Mouse (Mus musculus): ENCODE measurements at regions not wholly inside any gene's neighbourhood (a gene's known extent, or its start where the extent isn't known, plus 50 kb on each side); places are given as distances from the start of the nearest gene placed in this dataset.
"Not testable (repeated sequence)": the region's sequence is repeated elsewhere in the genome, so short reads cannot be mapped to it uniquely, and the experiment has no call there.

DNA sequence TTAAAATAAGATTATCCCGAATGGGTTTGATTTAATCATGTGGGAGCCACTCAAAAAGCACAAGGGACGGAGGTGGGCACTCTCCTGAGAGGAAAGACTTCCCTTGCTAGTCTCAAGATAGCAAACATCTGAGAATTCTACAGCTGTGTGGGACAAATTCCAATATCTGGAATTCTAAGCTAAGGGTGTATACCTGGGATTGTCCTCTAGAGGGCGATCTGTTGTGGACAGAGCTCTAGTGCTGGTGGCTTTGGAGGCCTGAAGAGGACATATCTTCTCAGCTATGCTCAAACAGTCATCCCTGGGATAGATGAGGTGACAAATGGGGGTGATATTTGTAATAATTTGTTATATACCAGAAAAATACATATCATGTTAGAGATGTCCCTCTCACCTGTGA, 132.8 kb upstream of the Rasgrp1 start:
- no peak overlapping the region for H3K4me3 ChIP-seq (ENCODE audit: insufficient read depth in 1 of 2, low read depth in 1 of 2, low read length in 2 of 2, poor library complexity in 1 of 2, severe bottlenecking in 1 of 2)
- no peaks in the 10 kb centered on the region for H3K36me3 ChIP-seq (ENCODE audit: control insufficient read depth, insufficient read depth, low read length, poor library complexity, severe bottlenecking)
- TF ChIP-seq CHD2 (IDR thresholded peaks at IDR 0.05; ENCODE audit: low read depth, low read length) (no peak), ZC3H11A (IDR thresholded peaks at IDR 0.05; ENCODE audit: borderline replicate concordance, low read depth, low read length) (no peak), MAFK (IDR thresholded peaks at IDR 0.05; ENCODE audit: insufficient read depth, low read depth, low read length) (no peak), ZNF384 (IDR thresholded peaks at IDR 0.05; ENCODE audit: low read depth, low read length) (no peak), HCFC1 (IDR thresholded peaks at IDR 0.05; ENCODE audit: borderline replicate concordance, insufficient read depth, low read length) (no peak)
- no peaks in the 10 kb centered on the region for H3K4me1 ChIP-seq (ENCODE audit: control insufficient read depth in 2 of 2, insufficient read depth in 2 of 2, low read length in 2 of 2, poor library complexity in 1 of 2)
- no peak overlapping the region for H3K27ac ChIP-seq (ENCODE audit: insufficient read depth, low read depth, low read length, poor library complexity, severe bottlenecking)
- peak; percentile 15 for DNase-seq (ENCODE audit: low read depth, low spot score)
- H3K9me3 ChIP-seq (ENCODE audit: control insufficient read depth, insufficient read depth, low read depth, low read length), result no peaks in the 10 kb centered on the region
- H3K9ac ChIP-seq (ENCODE audit: insufficient read depth, low read depth, low read length, poor library complexity, severe bottlenecking), result no peak overlapping the region
- in situ Hi-C loops (cut with MboI; ENCODE audit: low sequenced_read_pairs in 2 of 2, unreplicated experiment in 2 of 2), result no loop called here

DNA sequence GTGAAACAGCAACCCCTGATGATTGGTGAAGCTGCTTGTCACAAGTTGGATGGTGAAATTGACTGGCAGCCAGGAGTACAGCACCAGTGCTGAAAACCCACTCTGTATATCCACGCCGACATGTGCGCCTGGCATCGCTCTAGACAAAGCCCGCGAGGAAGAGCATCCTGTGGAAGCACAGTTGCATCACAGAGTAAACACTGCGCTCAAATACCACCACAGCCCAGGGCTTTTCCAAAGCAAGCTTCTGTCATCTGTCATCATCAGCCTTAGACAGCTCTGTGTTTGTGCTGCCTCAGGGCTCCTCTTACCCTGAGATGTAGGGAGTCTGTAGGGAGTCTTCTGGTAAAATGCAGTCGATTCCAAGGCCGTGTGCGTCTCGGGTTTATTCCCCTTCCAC, 134.7 kb upstream of the Rasgrp1 start:
- in situ Hi-C loops (cut with MboI; ENCODE audit: low sequenced_read_pairs in 2 of 2, unreplicated experiment in 2 of 2); DNase-seq (ENCODE audit: low read depth, low spot score); H3K9me3 ChIP-seq (ENCODE audit: control insufficient read depth, insufficient read depth, low read depth, low read length): not testable (repeated sequence)

DNA sequence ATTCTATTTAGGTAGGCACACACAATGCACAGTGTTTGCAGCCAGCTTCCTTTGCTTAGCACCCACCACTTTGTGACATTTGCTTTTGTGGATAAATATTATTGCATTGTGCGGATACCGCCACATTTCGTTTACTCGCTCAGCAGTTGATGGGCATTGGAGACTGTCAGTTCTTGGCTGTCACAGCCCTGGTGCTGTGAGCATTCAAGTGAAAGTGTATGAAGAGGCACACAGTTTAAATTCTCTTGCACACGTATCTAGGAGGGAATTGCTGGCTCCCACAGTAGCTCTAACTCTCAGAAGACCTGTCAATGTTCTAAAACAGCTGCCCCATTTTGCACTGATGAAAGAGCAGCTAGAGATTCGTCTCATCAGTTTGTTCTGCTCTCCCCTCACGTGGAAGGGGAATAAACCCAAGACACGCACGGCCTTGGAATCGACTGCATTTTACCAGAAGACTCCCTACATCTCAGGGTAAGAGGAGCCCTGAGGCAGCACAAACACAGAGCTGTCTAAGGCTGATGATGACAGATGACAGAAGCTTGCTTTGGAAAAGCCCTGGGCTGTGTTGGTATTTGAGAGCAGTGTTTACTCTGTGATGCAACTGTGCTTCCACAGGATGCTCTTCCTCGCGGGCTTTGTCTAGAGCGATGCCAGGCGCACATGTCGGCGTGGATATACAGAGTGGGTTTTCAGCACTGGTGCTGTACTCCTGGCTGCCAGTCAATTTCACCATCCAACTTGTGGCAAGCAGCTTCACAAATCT, 136.6 kb upstream of the Rasgrp1 start:
- H3K9ac ChIP-seq (ENCODE audit: insufficient read depth, low read depth, low read length, poor library complexity, severe bottlenecking); H3K4me3 ChIP-seq (ENCODE audit: insufficient read depth in 1 of 2, low read depth in 1 of 2, low read length in 2 of 2, poor library complexity in 1 of 2, severe bottlenecking in 1 of 2); H3K9me3 ChIP-seq (ENCODE audit: control insufficient read depth, insufficient read depth, low read depth, low read length); H3K27ac ChIP-seq (ENCODE audit: insufficient read depth, low read depth, low read length, poor library complexity, severe bottlenecking); H3K4me1 ChIP-seq (ENCODE audit: control insufficient read depth in 2 of 2, insufficient read depth in 2 of 2, low read length in 2 of 2, poor library complexity in 1 of 2); H3K36me3 ChIP-seq (ENCODE audit: control insufficient read depth, insufficient read depth, low read length, poor library complexity, severe bottlenecking); DNase-seq (ENCODE audit: low read depth, low spot score); in situ Hi-C loops (cut with MboI; ENCODE audit: low sequenced_read_pairs in 2 of 2, unreplicated experiment in 2 of 2): not testable (repeated sequence)

More for the DNA sequence above, 134.7 kb upstream of the Rasgrp1 start:
- H3K27ac ChIP-seq (ENCODE audit: insufficient read depth, low read depth, low read length, poor library complexity, severe bottlenecking); H3K4me3 ChIP-seq (ENCODE audit: insufficient read depth in 1 of 2, low read depth in 1 of 2, low read length in 2 of 2, poor library complexity in 1 of 2, severe bottlenecking in 1 of 2); H3K4me1 ChIP-seq (ENCODE audit: control insufficient read depth in 2 of 2, insufficient read depth in 2 of 2, low read length in 2 of 2, poor library complexity in 1 of 2); H3K9ac ChIP-seq (ENCODE audit: insufficient read depth, low read depth, low read length, poor library complexity, severe bottlenecking); H3K36me3 ChIP-seq (ENCODE audit: control insufficient read depth, insufficient read depth, low read length, poor library complexity, severe bottlenecking): not testable (repeated sequence)

- Histone ChIP-seq H3K4me1 (ENCODE audit: control insufficient read depth in 2 of 2, insufficient read depth in 2 of 2, low read length in 2 of 2, poor library complexity in 1 of 2) (no peaks in the 10 kb centered on the region), H3K36me3 (ENCODE audit: control insufficient read depth, insufficient read depth, low read length, poor library complexity, severe bottlenecking) (no peaks in the 10 kb centered on the region), H3K9ac (ENCODE audit: insufficient read depth, low read depth, low read length, poor library complexity, severe bottlenecking) (no peak overlapping the region), H3K4me3 (ENCODE audit: insufficient read depth in 1 of 2, low read depth in 1 of 2, low read length in 2 of 2, poor library complexity in 1 of 2, severe bottlenecking in 1 of 2) (no peak overlapping the region), H3K9me3 (ENCODE audit: control insufficient read depth, insufficient read depth, low read depth, low read length) (no peaks in the 10 kb centered on the region), H3K27ac (ENCODE audit: insufficient read depth, low read depth, low read length, poor library complexity, severe bottlenecking) (no peak overlapping the region)
- TF ChIP-seq ZNF384 (IDR thresholded peaks at IDR 0.05; ENCODE audit: low read depth, low read length) (no peak), ZC3H11A (IDR thresholded peaks at IDR 0.05; ENCODE audit: borderline replicate concordance, low read depth, low read length) (no peak), MAFK (IDR thresholded peaks at IDR 0.05; ENCODE audit: insufficient read depth, low read depth, low read length) (no peak), HCFC1 (IDR thresholded peaks at IDR 0.05; ENCODE audit: borderline replicate concordance, insufficient read depth, low read length) (no peak), CHD2 (IDR thresholded peaks at IDR 0.05; ENCODE audit: low read depth, low read length) (no peak)
- DNase-seq (ENCODE audit: low read depth, low spot score), result no peak
- in situ Hi-C loops (cut with MboI; ENCODE audit: low sequenced_read_pairs in 2 of 2, unreplicated experiment in 2 of 2), result no loop called here
Observed at GRCm38 (mm10) chr2:117486447-117486846, 143.6 kb upstream of the Rasgrp1 start.

DNA sequence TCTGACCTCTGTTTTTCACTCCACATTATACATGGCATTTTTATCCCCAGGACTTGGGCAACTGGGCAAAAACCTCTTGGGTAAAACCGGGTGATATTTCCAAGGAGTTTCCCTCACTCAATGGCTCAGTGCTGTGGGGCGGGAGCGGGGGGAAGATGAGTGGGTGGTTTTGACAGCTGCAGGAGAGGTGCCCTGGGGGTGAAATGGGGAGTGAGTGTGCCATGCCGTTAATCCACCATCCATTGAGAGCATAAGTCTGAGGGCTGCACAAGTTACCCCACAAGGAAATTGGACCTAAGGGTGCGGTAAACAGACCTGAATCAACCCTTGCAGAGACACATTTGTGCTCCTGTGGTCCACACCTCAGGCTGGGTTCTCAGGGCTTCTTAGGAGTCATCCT, 155.8 kb upstream of the Rasgrp1 start:
- H3K27ac ChIP-seq (ENCODE audit: insufficient read depth, low read depth, low read length, poor library complexity, severe bottlenecking), result no peak overlapping the region
- H3K36me3 ChIP-seq (ENCODE audit: control insufficient read depth, insufficient read depth, low read length, poor library complexity, severe bottlenecking), result no peaks in the 10 kb centered on the region
- H3K4me3 ChIP-seq (ENCODE audit: insufficient read depth in 1 of 2, low read depth in 1 of 2, low read length in 2 of 2, poor library complexity in 1 of 2, severe bottlenecking in 1 of 2), result no peak overlapping the region
- no peak for DNase-seq (ENCODE audit: low read depth, low spot score)
- no peaks in the 10 kb centered on the region for H3K4me1 ChIP-seq (ENCODE audit: control insufficient read depth in 2 of 2, insufficient read depth in 2 of 2, low read length in 2 of 2, poor library complexity in 1 of 2)
- no peak overlapping the region for H3K9ac ChIP-seq (ENCODE audit: insufficient read depth, low read depth, low read length, poor library complexity, severe bottlenecking)
- in situ Hi-C loops (cut with MboI; ENCODE audit: low sequenced_read_pairs in 2 of 2, unreplicated experiment in 2 of 2), result no loop called here
- TF ChIP-seq MAFK (IDR thresholded peaks at IDR 0.05; ENCODE audit: insufficient read depth, low read depth, low read length) (no peak), HCFC1 (IDR thresholded peaks at IDR 0.05; ENCODE audit: borderline replicate concordance, insufficient read depth, low read length) (no peak), ZNF384 (IDR thresholded peaks at IDR 0.05; ENCODE audit: low read depth, low read length) (no peak), CHD2 (IDR thresholded peaks at IDR 0.05; ENCODE audit: low read depth, low read length) (no peak), ZC3H11A (IDR thresholded peaks at IDR 0.05; ENCODE audit: borderline replicate concordance, low read depth, low read length) (no peak)
- H3K9me3 ChIP-seq (ENCODE audit: control insufficient read depth, insufficient read depth, low read depth, low read length), result no peaks in the 10 kb centered on the region
